Mouse (Mus musculus) heart, postnatal 25 days (tissue): ENCODE results near the gene Igsf3. TPM values are rescaled to one million over a fixed set of nuclear protein-coding genes. Genes with fewer than 3 reads are reported as not detected.

Experiments used
- DNase-seq: peaks from one replicate; pipeline ENCODE4 v3.0.0; 2022; ENCODE audit warnings: low spot score
- intact Hi-C: fragments of 180-260 bp; cut with DNase I; formaldehyde crosslinking; loops from one replicate; pipeline ENCODE4 v1.15.1; 2025
- total RNA-seq, 2 experiments: library from RNA; stranded (reverse); gene quantifications; 2 replicates each; pipeline ENCODE4 v1.2.3; 2021

Igsf3 gene
- total RNA-seq, result 10 to 100 TPM; 11.6 to 12.5 TPM

DNA sequence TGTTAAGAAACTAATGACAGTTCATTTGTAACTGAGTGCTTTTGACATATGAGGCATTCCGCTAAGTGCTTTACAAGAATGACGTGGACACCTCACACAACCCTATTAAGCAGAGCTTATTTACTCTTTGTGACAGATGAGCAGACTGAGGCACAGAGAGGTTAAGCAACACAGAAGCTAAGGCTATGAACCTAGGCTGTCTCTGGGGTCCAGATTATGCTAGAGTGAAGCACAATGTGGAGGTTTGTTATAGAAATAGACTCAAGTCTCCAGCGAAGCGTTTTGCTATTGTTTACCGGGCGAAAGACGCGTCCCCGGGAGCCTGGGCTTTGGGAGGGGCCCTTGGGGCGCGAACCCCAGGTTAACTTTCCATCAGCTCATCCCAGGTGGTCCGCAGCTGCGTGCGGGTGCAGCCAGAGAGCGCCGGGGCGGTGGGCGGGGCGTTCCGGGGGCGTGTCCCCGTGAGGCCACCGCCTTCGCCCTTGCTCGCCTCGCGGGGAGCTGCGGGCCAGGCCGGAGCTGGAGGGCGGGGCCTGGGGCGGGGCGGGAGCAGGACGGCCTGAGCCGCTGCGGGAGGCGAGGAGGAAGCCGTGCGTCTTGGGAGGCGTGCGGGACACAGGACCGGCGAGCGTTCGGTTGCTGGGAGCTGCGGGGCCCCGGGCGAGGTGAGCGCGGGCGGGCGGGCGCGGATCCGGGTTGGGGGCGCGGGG, at the start of gene Igsf3:
Gene Igsf3 (plus strand): TSS at position 546 of the 710 bp plus-strand sequence.
- intact Hi-C loops, result no loop called here

DNA sequence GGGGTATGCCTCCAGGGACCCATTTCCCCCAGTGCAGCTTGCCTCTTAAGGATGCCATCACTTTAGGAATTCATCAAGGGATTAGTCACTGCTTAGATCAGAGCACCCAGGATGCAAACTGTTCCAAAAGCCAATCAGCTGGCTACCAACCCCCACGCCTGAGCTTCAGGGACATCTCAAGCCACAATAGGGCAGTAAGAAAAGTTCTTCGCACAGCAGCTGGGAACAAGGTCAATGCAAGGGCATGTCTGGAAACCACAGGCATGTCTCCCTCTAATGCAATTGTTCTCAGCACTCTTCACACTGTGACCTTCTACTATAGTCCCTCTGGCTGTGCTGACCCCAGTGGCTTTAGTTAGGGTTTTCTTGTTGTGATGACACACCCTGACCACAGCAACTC, 49.6 kb upstream of the Igsf3 start:
- intact Hi-C loops, result no loop called here

More for the DNA sequence above, at the start of gene Igsf3:
- peak; percentile 67 for DNase-seq

DNA sequence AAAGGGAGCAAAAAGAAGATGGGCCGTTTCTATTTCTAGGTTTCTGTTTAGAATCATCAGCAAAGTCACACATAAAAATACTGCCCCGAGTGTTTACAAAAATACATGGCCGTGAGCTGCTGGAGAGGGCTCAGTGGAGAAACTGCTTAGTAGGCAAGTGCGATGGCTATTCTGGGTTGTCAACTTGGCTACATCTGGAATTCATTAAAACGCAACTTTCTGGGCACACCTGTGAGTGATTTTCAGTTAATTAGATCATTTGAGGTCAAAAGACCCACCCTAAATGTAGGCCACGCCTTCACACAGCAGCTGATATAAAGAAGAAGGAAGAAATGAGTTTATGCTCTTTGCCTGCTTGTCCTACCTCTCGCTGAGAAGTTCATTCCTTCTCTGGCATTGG, 48.3 kb upstream of the Igsf3 start:
- intact Hi-C loops, result no loop called here
- no peak for DNase-seq

More for the DNA sequence above, 49.6 kb upstream of the Igsf3 start:
- no peak for DNase-seq

DNA sequence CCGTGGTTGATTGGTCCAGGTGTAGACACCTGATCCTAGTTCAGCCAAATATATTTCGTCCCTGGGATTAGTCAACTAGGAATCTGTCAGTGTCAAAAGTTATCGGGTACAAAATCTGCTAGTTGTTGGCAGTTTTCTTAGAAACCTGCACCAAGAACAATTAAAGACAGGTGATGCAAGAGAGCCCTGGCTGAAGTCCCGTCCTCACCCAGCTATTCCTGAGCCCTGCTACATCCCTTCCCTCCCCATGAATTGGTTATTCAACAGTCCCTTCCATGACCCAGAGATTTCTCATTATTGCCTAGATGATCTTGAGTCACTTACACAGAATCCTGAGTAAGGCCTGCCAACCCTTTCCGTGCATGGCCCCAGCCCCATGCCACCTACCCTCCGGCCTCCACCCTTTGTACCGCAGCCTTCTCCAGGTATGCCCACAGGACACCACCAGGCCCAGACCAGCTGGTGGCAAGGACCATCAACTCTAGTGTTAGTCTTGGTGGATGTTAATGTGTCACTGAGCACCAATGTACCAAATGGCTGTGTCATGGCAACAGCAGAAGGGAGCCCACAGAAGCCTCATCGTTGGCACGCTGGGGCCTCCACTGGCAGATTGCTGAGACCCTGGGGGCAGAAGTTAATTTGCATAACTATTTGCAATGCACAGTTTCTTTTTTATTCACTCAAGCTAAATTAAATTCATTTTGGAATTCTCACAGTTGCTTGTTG, 33.5 kb upstream of the Igsf3 start:
- DNase-seq, result no peak
- intact Hi-C loops, result no loop called here

DNA sequence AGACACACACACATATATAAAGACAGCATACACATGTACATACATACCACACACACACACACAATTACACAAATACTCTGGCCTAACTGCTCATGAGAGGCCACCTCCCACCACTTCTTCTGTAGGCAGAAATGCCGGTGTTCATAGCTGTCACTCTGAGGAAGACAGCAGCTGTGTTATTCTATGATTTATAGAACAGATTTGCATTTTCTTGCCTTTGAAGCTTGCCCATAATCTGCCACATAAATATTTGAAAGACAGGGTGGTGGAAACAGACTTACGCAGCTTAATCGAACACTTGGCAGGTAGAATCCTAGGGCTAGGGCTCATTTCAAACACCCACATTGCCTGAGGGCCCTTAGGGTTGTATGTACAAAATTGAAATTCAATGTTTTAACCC, 32.6 kb upstream of the Igsf3 start:
- DNase-seq, result no peak
- intact Hi-C loops, result no loop called here

DNA sequence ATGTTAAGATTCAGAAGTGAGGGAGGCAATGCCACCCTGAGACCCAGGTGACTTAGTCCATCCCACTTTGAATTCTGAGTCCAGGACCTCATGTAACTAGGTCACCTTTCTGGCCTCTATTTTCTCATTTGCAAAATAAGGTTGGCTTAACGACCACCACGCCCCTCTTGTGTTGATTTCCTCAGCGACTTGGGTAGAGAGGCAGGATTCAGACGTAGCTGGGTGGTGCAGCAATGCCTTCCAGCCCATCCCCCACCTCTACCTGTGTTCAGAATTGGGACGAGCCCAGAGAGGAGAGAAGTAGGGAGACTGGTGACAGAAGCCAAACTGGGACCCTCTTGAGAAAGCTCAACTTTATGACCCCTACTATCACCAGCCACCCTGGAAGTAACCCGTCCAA, 31.6 kb upstream of the Igsf3 start:
- DNase-seq, result no peak
- intact Hi-C loops, result no loop called here

DNA sequence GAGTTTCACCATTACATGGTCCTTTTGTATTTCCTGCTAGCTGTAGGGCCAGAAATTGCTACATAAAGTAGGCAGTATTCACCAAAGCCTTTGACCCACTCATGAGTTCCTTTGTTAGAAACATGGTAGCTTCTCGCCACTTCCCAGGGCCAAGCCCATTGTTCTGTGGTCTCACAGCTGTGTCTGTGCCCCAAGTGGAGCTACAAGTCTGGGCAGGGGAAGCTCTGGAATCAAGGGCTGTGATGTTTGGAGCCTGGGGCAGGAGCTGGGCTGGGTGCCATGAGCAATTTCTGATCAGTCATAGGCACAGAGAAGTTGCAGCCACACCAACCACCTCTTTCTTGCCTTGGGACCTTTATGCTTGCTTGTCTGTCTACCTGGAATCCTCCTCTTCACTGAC, 30.1 kb upstream of the Igsf3 start:
- intact Hi-C loops, result no loop called here
- no peak for DNase-seq

DNA sequence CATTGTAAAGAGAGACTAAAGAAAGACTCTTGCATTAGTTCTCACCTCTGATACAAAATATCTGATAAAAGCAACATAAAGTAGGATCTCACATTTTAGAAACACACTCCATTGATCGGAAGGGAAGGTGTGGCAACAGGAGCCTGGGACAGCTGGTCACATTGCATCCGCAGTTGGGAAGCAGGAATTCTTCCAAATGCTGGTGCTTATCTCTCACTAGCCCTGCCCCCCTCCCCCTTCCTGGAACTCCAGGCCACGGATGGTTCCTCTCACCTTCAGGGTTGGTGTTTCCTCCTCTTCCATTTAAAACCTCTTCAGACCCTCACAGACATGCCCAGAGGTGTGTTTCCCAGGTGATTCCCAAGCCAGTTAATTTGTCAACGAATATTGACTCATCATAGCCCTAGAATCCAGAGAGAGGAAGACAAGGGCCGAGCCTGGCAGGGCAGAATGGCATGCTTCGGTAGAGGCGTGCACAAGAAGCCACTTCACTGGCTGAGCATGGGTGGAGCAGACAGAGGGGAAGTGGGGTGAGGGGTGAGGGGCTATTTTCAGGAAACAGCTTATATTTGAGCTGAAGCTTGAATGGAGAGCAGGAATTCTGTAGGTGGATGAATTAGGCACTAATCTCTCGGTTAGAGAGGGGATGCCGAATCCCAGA, 28.3 kb upstream of the Igsf3 start:
- intact Hi-C loops, result no loop called here
- no peak for DNase-seq

DNA sequence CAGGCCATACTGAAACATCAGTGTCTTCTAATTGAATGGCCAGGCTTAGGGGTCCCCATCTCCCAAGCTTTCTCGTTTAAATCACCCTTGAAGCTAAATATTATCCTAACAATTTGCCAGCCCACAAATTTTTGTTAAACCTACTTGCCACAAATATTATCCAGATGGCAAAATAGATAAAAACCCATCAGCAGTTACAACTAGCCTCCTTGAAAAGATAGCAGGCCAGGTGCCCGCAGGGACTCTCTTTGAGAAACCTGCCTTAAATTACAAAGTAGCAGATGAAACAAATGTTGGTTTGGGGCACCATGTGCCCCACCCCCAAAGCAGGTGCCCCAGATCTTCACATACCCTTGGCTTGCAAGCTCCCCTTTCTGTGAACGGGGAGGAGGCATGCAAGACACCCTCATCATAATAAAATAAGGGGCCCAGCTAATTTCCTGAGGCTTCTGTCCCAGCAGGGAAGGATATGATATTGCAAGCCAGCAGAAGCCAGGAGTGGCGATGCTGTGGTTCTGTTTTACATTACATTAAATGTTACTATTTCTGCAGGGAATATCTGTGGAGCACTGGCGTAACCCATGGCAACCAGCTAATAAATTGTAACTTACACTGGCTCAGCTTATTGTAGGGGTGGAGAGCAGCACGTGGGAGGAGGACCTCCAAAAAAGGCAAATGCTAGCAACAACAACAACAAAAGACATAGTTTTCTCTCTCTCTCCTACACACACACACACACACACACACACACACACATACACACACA, 27.2 kb upstream of the Igsf3 start:
- intact Hi-C loops, result no loop called here
- DNase-seq, result no peak

DNA sequence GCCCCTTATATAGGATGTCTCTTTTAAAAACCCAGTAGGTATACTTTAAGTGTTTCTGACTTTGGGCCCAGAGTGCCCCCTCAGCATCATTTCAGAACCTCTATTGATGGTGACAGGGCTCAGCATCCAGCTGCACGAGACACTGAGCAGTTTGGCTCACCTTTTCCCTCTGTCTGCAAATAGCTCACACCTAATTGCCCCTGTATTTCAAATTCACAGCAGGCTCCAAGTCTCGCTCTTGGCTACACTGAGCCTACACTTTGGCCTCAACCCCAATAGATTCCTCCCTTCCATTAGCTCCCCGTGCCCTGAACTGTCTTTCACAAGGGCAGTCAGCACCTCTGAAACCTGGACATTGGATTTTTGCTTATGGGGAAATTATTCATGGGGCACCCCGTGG, 26.5 kb upstream of the Igsf3 start:
- no peak for DNase-seq
- intact Hi-C loops, result no loop called here

DNA sequence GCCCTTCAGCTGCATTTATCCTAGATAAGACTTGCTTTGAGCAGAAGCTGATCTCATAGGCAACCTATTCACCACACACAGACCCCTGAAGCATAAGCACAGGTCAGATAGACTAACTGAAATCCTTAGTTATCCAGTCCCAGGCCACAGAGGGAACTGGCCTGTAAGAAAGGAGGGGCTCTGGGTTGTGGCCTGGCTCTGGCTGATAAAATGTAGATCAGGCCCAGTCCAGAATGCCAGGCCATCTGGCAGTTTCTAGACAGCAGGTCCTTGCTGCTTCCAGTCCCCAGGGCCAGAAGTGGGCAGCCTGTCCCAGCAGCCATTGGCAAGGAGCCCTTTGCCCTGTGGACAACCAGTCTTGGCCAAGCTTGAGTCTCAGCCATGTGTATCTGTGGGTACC, 22.4 kb upstream of the Igsf3 start:
- no peak for DNase-seq
- intact Hi-C loops, result no loop called here

DNA sequence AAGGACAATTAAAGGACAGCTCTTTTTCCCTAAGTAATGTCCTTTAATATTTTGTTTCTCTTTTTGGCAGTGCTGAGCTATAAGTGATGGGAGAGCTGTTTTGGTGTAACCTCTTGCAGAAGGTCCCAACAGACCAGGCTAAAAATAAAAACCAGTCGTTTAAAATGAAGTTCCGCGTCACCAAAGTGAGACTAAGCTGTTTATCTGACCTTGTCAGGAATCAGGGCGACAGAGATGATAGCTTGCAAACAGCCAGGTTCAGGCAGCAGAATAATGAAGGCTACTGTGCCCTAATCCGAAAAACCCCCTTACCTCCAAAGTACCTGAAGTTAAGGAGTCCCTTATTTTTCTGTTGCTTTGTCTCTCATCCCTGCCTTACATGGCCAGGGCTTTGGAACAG, 21.2 kb upstream of the Igsf3 start:
- DNase-seq, result no peak
- intact Hi-C loops, result no loop called here

DNA sequence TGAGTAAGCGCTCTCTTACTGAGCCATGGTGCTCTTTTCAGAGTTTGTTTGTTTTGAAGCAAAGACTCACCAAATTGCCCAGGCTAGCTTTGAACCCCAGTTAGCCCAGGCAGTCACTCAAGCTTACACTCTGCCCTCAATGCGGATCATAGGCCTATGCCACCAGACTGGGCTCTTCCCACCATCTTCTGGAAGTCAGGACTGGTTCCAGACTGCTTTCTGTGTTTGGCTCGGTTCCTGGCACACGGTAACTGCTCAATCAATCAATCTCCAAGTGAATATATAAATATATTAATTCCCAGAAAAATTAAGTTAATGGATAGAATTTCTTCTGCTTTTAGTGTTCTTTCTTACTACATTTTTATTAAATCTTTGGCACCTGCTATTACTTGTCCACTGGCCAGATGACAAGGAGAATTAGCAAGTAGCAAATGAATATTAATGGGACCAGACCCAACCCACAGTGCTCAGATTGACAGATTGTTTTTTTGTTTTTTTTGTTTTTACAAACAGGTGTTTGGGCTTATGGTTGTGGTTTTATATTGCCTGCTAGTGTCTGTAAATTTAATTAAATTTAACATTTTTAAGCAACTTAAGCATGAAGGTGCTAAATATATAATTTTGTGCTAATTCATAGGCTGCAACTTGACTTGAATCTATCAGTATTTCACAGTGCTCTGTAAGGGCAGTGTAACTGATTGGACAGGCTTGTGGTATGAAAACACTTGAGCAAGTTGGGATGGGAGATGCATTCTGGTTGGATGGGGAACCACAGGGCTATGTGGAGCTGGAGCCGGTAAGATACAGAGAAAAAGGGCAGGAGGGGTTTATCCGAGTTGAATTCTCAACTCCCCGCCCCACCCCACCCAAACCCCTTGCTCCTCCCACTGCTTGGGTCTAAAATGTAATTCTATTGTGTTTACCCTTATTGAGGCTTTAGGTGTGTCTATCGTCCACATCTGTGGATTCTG, 20.0 kb upstream of the Igsf3 start:
- intact Hi-C loops, result no loop called here
- DNase-seq, result no peak

DNA sequence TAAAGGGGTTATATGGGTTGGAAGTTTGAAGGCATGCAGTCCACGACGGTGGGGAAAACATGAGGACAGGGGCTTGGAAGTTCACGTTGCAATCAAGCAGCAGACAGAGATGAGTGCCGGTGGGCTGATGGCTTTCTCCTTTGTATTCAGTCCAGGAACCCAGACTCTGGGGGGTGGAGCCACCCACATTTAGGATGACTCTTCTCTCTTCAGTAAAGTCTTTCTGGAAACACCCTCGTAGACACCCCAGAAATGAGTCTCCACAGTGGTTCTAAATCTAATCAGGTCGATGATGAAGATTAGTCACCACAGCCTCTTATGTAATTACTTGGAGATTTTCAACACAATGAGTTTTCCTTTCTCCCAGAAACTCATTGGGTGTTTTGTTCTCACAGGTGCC, 16.1 kb upstream of the Igsf3 start:
- no peak for DNase-seq
- intact Hi-C loops, result no loop called here

DNA sequence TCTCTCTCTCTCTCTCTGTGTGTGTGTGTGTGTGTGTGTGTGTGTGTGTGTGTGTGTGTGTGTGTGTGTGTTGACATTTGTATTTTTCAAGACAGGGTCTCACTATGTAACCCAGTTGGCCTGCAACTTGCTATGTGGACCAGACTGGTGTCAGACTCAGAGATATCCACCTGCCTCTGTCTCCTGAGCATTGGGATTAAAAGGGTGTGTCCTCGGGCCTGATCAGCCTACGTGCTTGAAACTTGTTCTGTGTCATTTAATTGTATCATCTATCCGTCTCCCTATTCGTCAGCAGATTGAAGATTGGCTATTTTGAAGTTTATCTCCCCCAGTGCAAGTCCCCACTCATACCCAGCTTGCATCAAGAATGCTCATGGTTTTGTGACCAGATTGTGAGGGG, 14.5 kb upstream of the Igsf3 start:
- DNase-seq, result no peak
- intact Hi-C loops, result no loop called here

DNA sequence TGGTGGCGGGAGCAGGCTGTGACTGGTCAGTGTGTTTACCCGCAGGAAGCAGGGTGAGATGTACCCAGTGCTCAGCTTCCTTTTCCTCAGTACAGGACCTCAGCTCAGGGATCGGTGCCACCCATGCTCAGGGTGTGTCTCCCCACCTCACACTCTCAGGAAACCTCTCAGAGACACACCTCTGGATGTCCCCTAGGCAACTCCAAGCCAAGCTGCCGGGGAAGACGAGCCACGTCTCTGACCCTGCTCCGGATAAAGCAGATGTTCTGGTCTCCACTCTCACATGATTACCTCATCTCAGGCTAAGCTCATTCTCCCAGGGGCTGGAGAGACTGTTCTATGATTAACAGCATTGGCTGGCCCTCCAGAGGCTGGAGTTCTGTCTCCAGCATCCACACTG, 13.3 kb upstream of the Igsf3 start:
- DNase-seq, result peak; percentile 8
- intact Hi-C loops, result no loop called here

DNA sequence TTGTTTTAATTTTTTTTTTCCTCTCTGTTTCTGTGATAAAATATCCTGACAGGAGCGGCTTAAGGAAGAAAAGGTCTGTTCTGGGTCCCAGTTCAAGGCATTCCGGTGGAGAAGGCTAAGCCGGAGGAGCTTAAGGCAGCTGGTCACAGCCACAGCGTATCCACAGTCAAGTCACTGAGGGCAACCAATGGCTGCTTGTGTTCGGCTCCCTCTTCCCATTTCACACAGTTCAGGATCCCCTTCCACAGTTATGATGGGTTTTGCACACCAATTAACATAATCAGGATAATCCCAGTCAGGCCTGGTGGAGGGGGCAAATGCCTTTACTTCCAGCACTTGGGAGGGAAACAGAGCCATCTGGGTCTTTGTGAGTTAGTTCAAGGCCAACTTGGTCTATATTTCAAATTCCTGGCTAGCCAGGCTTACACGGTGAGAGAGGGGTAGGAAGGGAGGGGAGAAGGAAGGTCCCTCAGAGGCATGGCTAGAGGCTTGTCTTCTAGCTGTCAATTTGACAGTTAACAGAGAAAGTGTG, 11.7 kb upstream of the Igsf3 start:
- no peak for DNase-seq
- intact Hi-C loops, result loop anchor here (5.0 kb wide), 1 partner anchor 63 kb away; no protein-coding TSS in a partner anchor

DNA sequence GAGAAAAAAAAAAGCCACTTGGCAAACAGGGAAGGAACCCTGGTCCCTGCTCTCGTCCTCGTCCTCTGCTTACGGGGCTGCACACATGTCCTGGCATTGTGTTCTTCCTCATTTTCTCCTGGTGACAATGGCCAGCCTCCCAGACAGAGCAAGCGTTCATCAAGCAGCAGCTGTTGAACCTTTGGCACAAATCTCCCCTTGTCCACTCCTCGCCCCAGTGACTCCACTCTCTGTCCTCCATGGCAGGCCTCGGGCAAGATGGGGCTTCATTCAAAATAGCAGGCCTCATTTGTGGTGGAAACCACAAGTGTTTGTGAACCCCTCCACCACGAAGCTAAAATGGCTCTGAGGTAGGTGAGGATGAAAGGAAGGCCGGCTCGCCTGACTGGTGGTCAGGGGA, 11.0 kb upstream of the Igsf3 start:
- intact Hi-C loops, result loop anchor here (5.0 kb wide), 1 partner anchor 64 kb away; no protein-coding TSS in a partner anchor
- no peak for DNase-seq

DNA sequence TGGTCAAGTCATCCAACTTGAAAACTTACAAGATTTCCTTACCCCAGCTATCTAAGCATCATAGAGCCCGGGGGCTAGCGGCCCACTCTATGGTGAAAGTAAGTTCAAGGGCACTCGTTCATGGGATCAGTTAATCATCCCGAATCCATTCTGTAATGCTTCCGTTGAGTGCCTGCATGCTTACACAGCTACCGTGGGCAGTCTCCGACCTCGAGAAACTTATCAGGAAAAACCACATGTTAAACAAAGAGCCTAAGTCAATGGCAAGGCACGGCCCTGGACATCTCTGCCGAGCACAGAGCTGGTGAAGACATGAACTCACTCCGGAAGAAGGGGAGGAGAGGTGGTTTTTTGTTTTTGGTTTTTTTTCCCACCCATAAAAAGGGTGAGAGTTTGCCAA, 9.5 kb upstream of the Igsf3 start:
- no peak for DNase-seq
- intact Hi-C loops, result loop anchor here (5.0 kb wide), 1 partner anchor 65 kb away; no protein-coding TSS in a partner anchor
